Mouse (Mus musculus): ENCODE results near the gene Spaca5. TPM values are rescaled to one million over a fixed set of nuclear protein-coding genes. Genes with fewer than 3 reads are reported as not detected.

Spaca5 gene
- total RNA-seq (2017) = not detected in 2 replicates

GRCm38 (mm10) chrX:21068106-21068505, at the start of gene Spaca5:
Gene Spaca5, plus strand, starts transcription at chrX:21068406.
- no peak for ATAC-seq (replicated peaks; ENCODE audit: low read depth, poor library complexity, severe bottlenecking)

GRCm38 (mm10) chrX:21061460-21061859, 6.7 kb upstream of the Spaca5 start:
- 0 out of 2 replicates have a peak, but pooled peaks have one; percentile 22 for ATAC-seq (replicated peaks; ENCODE audit: low read depth, poor library complexity, severe bottlenecking)

GRCm38 (mm10) chrX:21061866-21062543, 6.2 kb upstream of the Spaca5 start, which contains the start of gene Zfp182:
Gene Zfp182, minus strand, starts transcription at chrX:21062316.
- ATAC-seq (replicated peaks; ENCODE audit: low read depth, poor library complexity, severe bottlenecking) = peak; percentile 100

GRCm38 (mm10) chrX:21062544-21062890, 5.7 kb upstream of the Spaca5 start:
- ATAC-seq (replicated peaks; ENCODE audit: low read depth, poor library complexity, severe bottlenecking) = no peak

- ATAC-seq (replicated peaks; ENCODE audit: low read depth, poor library complexity, severe bottlenecking) = no peak
These were observed 20.4 kb downstream of the Spaca5 start for GRCm38 (mm10) chrX:21088645-21088982.

GRCm38 (mm10) chrX:21088983-21089866, 21.0 kb downstream of the Spaca5 start, which contains the start of gene Zfp300:
Gene Zfp300, minus strand, starts transcription at chrX:21089527.
- ATAC-seq (replicated peaks; ENCODE audit: low read depth, poor library complexity, severe bottlenecking) = peak; percentile 90

GRCm38 (mm10) chrX:21089867-21090239, 21.6 kb downstream of the Spaca5 start:
- no peak for ATAC-seq (replicated peaks; ENCODE audit: low read depth, poor library complexity, severe bottlenecking)

GRCm38 (mm10) chrX:21115520-21115919, 47.3 kb downstream of the Spaca5 start, which contains the start of gene Ssxa1:
Gene Ssxa1, plus strand, starts transcription at chrX:21115820.
- ATAC-seq (replicated peaks; ENCODE audit: low read depth, poor library complexity, severe bottlenecking) = no peak

Other genes starting within 250 kb of the Spaca5 start
- gene Timp1, start 198.2 kb upstream of the Spaca5 start, total RNA-seq (2017) = not detected in 2 replicates
- gene Syn1, start 147.4 kb upstream of the Spaca5 start, total RNA-seq (2017) = not detected in 2 replicates
- 2.9 and 5.2 TPM in 2 replicates for gene Cfp, start 136.9 kb upstream of the Spaca5 start, total RNA-seq (2017)
- gene Elk1, start 117.8 kb upstream of the Spaca5 start, total RNA-seq (2017) = 2.9 and 4.3 TPM in 2 replicates
- 17.9 and 37.2 TPM in 2 replicates for gene Uxt, start 106.4 kb upstream of the Spaca5 start, total RNA-seq (2017)
- gene Zfp182, start 6.1 kb upstream of the Spaca5 start, total RNA-seq (2017) = 16.4 TPM in 2 replicates
- gene Zfp300, start 21.1 kb downstream of the Spaca5 start, total RNA-seq (2017) = 0.19 and 3.1 TPM in 2 replicates
- not detected in 2 replicates for gene Ssxa1, start 47.4 kb downstream of the Spaca5 start, total RNA-seq (2017)
- not detected in 2 replicates for gene Gm21876, start 107.2 kb downstream of the Spaca5 start, total RNA-seq (2017)